Mouse (Mus musculus) heart, adult 18-20 months (tissue): Measurements from ENCODE around the gene Sytl5. TPM values are rescaled to one million over a fixed set of nuclear protein-coding genes. Genes with fewer than 3 reads are reported as not detected.

ENCODE experiments used
- DNase-seq, 2 experiments: peaks; one replicate each; pipeline ENCODE4 v3.0.0; 2021 to 2022; ENCODE audit warnings: mixed read lengths in 1 of 2
- long read RNA-seq, 2 experiments: library from polyadenylated mRNA; stranded (forward); transcript quantifications; one replicate each; pipeline ENCODE4 v2.0.0; 2021
- total RNA-seq, 2 experiments: library from RNA; stranded (reverse); gene quantifications; 2 replicates each; pipeline ENCODE4 v1.2.3; 2021

The Sytl5 gene
- total RNA-seq, result not detected
- long read RNA-seq, experiment 1, result 0 reads
- long read RNA-seq, experiment 2, result 0 reads

DNA sequence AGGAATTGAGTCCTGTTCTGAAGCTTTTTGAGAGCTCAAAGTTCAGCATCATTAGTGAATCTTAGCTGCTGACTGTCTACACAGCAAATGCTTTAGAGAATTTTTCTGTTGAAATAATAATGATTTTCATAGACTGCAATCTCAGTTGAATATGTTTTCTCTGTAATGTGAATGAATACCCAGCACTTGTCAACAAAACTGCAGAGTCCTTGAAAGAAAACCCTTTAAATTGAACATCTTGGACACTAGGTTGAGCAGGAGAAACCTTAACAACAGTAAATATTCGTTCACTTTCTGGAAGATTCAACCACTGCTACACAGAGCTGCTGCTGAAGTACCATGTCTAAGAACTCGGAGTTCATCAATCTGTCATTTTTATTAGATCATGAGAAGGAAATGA, at the start of gene Sytl5:
TSS of gene Sytl5 (plus strand) at position 301 of the 400 bp plus-strand sequence.
- no peak for DNase-seq

DNA sequence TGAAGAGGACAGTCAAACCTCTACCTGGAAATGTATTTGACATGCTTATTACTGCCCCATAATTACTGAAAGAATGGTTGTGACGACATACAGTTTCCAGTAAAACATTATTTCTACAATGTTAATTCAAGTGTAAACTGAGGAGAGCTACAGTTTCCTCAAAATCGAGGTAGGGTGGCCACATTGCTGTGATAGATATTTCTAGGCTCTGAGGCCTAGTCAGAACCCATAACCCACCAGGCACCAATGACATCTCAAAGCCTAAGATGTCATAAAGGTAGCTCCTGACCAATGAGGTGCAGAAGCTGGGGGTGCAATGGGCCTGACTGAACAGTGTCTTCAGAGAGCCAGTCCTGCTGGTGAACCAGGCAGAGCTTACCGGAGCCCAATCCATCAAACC, 38.8 kb upstream of the Sytl5 start, which contains the start of gene Hypm:
TSS of gene Hypm (plus strand) at position 301 of the 400 bp plus-strand sequence.
- no peak for DNase-seq

DNA sequence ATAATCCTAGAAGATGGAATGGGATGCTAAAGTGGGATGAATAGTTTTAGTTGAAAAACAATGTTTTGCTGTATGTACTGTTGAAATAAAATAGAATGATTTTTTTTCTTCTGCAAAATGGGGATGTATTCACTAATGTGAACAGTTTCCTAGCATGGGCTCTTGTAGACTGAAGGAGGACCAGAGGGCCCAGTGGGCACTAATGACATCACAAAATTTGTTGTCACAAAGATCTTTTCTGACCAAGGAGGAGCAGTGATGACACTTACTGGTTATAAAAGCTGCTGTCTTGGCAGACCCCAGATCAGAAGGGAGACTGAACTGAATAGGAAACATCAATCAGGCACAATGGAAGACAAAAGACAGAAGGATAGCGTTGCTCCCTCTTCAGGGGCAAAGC, 36.0 kb upstream of the Sytl5 start, which contains the start of gene H2al3:
TSS of gene H2al3 (plus strand) at position 301 of the 400 bp plus-strand sequence.
- no peak for DNase-seq

DNA sequence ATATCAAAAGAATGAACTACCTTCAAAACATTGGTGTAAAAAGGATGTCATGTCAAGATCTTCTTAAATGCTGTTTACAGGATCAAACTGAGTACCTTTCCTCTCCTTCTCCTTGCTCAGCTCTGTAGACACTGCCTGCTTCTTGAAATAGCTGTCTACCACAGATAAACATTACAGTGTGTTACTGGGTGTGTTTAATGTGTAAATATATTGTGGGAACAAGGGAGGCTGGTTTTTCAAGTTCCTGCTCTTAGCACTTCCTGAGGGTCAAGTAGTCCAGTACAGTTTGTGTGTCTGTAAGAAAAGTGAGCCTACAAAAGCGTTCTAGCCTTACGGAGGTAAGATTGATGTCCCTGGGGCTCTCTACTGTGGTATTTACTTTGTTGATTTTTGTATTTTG, 23.6 kb upstream of the Sytl5 start:
- no peak for DNase-seq

DNA sequence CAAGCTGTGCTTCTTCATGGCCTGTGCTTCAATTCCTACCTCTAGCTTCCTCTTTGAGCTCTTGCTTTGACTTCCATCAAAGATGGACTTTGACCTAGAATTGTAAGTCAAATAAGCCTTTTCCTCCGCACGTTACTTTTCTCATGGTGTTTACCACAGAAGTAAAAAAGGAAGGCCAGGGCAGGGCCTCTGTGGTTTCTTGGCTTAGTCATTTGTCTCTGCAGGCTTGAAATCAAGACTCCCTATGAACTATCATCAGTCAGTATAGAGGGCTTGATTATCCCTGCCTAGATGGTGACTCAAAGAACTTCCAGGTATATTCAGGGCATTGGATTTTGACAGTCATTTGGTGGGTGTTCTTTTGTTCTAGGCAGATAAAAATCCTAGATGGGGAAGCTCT, 9.9 kb upstream of the Sytl5 start:
- no peak for DNase-seq

DNA sequence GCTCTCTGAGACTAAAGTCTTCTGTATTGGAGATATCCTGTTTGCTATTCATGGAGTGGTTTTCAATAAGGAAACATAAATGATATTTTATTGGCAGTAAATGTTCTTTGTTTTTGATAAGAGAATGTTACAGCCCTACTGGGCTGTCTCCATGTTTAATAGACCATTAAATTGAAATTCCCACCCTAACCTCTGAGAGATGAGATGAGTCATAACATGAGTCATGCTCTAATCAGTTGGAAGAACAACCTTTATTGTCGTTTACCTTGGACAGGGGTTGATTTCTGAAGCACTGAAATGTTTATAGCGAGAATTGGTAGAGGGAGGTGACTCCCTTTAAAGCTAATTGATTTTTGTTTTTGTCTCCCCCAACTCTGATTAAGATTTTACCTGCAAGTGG, 24.1 kb downstream of the Sytl5 start:
- DNase-seq, result no peak

DNA sequence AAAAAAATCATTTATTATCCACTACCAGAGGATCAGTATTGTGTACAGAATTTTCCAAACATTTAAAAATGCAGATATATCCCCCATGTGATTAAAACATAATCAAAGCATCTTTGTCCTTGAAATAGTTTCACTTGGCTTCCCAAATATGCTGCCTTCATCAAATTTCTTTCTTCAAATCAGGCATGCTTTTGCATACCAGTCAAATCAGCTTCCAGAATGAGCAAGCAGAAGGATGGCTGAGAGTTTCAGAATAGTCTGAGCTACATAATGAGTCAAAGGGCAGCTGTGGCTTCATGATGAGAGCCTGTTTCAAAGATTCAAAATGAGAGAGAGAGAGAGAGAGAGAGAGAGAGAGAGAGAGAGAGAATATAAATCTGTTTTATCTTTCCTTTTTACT, 48.4 kb downstream of the Sytl5 start:
- no peak for DNase-seq

DNA sequence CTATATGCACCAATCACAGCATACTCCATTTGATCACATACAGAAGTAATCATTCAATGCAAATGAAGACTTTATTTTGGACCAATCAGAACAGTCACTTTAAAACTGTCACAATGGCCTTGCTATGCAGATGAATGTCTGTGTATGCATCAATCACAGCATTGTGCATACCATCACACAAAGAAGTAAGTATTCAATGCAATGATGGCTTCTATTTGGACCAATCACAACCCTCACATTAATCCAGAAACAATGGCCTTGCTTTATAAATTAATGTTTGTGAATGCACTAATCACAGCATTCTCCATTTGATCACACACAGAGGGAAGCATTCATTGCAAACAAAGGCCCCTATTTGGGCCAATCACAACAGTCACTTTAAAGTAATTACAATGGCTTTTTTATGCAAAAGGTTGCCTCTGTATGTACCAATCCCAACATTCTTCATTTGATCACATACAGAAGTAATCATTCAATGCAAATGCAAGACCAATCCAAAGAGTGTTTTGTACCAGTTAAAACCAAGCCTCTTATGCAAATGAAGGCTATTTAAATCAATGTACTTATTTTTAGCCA, 98.8 kb downstream of the Sytl5 start:
- DNase-seq, result no peak

DNA sequence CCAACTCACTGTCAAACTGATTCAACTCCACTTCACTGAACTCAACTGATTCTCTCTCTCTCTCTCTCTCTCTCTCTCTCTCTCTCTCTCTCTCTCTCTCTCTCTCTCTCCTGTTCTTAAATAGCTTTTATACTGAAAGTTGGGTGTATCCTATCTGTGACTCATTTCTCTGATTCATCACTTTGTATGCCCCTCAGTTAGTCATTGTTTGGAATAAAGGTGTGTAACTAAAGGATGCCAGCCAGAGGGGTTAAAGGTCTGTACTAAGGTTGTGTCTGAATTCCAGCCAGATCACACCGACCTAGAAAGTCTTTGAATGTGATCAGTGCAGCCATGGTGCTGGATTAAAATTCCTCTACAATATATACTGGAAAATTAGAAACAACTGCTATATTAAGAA, 115.3 kb downstream of the Sytl5 start:
- no peak for DNase-seq

DNA sequence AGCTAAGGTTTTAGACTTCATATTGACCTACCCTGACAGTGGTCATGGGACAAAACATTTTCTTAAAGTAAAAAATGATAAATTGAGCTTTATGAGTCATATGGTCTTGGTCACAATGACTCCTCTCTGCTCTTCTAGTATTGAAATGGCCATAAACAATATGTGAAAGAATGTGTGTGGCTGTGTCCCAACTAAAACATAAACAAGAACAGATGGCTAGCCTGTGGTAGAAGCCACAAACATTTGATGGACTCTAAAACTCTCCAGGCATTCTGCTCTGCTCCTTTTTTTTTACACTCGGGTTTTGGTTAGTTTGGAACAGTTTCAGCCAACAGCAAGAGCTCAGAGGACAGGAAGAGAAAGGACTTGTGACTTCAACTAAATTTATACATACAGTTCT, 120.5 kb downstream of the Sytl5 start:
- DNase-seq, result no peak

DNA sequence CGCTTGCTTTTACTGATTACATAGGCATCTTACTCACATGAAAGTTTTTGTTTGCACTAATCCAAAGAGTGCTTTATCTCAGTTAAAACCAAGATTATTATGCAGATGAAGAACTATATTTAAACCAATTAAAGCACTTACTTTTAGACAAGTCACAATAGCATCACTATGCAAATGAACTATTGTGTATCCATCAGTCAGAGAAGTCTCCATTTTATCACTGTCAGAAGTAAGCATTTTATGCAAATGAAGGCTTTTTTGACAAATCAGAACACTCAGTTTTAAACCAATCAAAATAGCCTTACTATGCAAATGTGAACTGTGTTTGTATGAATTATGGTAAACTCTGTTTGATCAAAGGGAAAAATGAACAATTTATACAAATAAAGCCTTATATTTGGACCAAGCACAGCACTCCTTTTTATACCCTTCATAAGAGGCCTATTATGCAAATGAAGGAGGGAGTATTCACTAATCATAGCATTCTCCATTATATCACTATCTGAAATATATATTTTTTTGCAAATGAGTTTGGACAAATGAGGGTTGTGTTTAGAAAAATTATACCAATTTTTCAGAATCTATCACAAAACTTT, 122.4 kb downstream of the Sytl5 start:
- no peak for DNase-seq

DNA sequence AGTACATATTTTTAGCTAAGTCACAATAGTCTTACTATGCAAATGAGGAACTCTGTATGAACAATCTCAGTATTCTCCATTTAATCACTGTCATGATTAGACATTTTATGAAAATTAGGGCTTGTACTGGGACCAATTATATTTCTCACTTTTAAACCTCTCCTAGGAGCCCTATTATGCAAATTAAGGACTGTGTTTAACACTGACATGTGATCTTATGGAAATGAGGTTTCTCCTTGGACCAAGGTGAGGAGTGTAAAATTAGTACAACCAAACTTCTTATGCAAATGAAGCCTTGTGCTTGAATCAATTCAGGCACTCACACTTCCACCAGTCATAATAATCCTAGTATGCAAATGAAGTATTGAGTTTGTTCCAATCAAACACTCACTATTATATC, 124.8 kb downstream of the Sytl5 start:
- no peak for DNase-seq

DNA sequence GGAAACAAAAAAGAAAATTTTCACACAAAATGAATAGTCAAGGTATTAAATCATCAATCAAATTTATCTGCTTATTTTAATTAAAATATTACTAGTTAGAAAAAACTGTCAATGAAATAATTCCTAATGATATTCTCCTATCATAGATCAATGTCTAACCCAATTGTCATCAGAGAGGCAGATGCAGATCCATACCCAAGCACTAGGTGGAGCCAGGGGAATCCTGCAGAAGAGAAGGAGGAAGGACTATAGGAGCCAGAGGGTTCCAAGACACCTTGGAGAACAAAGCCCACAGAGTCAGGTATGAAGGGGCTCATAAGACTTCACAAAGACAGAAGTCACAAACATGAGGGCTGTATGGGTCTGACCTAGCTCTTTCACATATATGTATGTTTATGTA, 149.2 kb downstream of the Sytl5 start:
- peak in 1 of 2 experiments; percentile 21 for DNase-seq

Other genes with a start within 250 kb of the Sytl5 start
- gene Dynlt3, start 222.6 kb upstream of the Sytl5 start, total RNA-seq, result 10 to 100 TPM; 49.3 to 65.5 TPM
- not detected for gene Hypm, start 38.7 kb upstream of the Sytl5 start, total RNA-seq
- gene H2al3, start 35.9 kb upstream of the Sytl5 start, total RNA-seq, result not detected
- gene Srpx, start 232.1 kb downstream of the Sytl5 start, total RNA-seq, result 1 to 10 TPM; 2.9 to 3.4 TPM